Mouse (Mus musculus) kidney, embryonic 16.5 days (tissue): ENCODE measurements around the gene Med19. TPM values are rescaled to one million over a fixed set of nuclear protein-coding genes. Genes with fewer than 3 reads are reported as not detected.

Source experiments
- ATAC-seq: fragments of 200-750 bp; cut with Nextera tagmentation; 2 replicates; pipeline ENCODE4 v1.8.0; 2017; ENCODE audit warnings: moderate TSS enrichment; ENCODE audit not compliant: low FRiP score, low TSS enrichment
- H3K27ac ChIP-seq: fragments of 300-500 bp; sonication (generic); 2 replicates; pipeline ENCODE4 v1.5.1; 2014; ENCODE audit warnings: low read length
- H3K27me3 ChIP-seq: fragments of 300-500 bp; sonication (generic); 2 replicates; pipeline ENCODE4 v1.6.1; 2014; ENCODE audit warnings: low read length, control low read depth, mixed read lengths; ENCODE audit not compliant: insufficient read depth
- H3K36me3 ChIP-seq: fragments of 300-500 bp; sonication (generic); 2 replicates; pipeline ENCODE4 v1.6.1; 2014; ENCODE audit warnings: low read length, control low read depth, mixed read lengths; ENCODE audit not compliant: insufficient read depth
- H3K4me1 ChIP-seq: fragments of 300-500 bp; sonication (generic); 2 replicates; pipeline ENCODE4 v1.6.1; 2014; ENCODE audit warnings: low read length, control low read depth, mixed read lengths; ENCODE audit not compliant: insufficient read depth
- H3K4me2 ChIP-seq: fragments of 300-500 bp; sonication (generic); replicated peaks from 2 replicates; pipeline ENCODE4 v1.6.1; 2014; ENCODE audit warnings: low read depth, low read length
- H3K4me3 ChIP-seq: fragments of 300-500 bp; sonication (generic); 2 replicates; pipeline ENCODE4 v1.5.1; 2014; ENCODE audit warnings: mild to moderate bottlenecking, low read length
- H3K9ac ChIP-seq: fragments of 300-500 bp; sonication (generic); replicated peaks from 2 replicates; pipeline ENCODE4 v1.6.1; 2014; ENCODE audit warnings: low read length
- H3K9me3 ChIP-seq: fragments of 300-500 bp; sonication (generic); 2 replicates; pipeline ENCODE4 v1.6.1; 2016; ENCODE audit warnings: low read length, control low read depth
- WGBS: fragments of 180-500 bp; shearing (Covaris S2); extraction: QIAGEN DNeasy Blood & Tissue Kit; methylation state at CpG from one replicate; pipeline ENCODE4 v1.1.7; 2014; 5-methylcytosine and 5-hydroxymethylcytosine counted together
- polyA plus RNA-seq: library from polyadenylated mRNA; unstranded; fragments of >200 nt; fragmentation: Nextera tagmentation; extraction: Ambion mirVana; gene quantifications from 2 replicates; pipeline ENCODE4 v1.2.1, GENCODE M21; 2015

Med19 gene
- polyA plus RNA-seq, 1 experiment from 2014 or later: 39.2 TPM

- Histone ChIP-seq H3K27me3 (no peaks in the 10 kb centered on the region), H3K36me3 (peaks cover 36% of the 10 kb centered on the region), H3K9me3 (no peaks in the 10 kb centered on the region), H3K9ac (no peak overlapping the region), H3K4me3 (no peak overlapping the region), H3K27ac (no peak overlapping the region), H3K4me2 (no peak overlapping the region), H3K4me1 (peaks cover 8% of the 10 kb centered on the region)
- ATAC-seq: no peak
- 79% methylated on average over 6 of the region's 6 CpGs for WGBS
Measured at GRCm38 (mm10) chr2:84682605-84683183, 4.5 kb downstream of the Med19 start.

GRCm38 (mm10) chr2:84688080-84688844 lies 10.1 kb downstream of the Med19 start:
- 80% methylated on average over 2 of the region's 2 CpGs for WGBS

GRCm38 (mm10) chr2:84690050-84690449 lies 11.8 kb downstream of the Med19 start:
- Histone ChIP-seq H3K4me3 (no peak overlapping the region), H3K4me2 (no peak overlapping the region), H3K36me3 (peaks cover 75% of the 10 kb centered on the region), H3K27me3 (no peaks in the 10 kb centered on the region), H3K9ac (no peak overlapping the region), H3K9me3 (no peaks in the 10 kb centered on the region), H3K4me1 (no peaks in the 10 kb centered on the region), H3K27ac (no peak overlapping the region)
- no peak for ATAC-seq
- WGBS: 93% methylated on average over 12 of the region's 12 CpGs

More at GRCm38 (mm10) chr2:84688080-84688844, 10.1 kb downstream of the Med19 start:
- Histone ChIP-seq H3K4me3 (no peak overlapping the region), H3K4me2 (no peak overlapping the region), H3K9ac (no peak overlapping the region), H3K36me3 (peaks cover 76% of the 10 kb centered on the region), H3K9me3 (no peaks in the 10 kb centered on the region), H3K27ac (no peak overlapping the region), H3K27me3 (no peaks in the 10 kb centered on the region), H3K4me1 (no peaks in the 10 kb centered on the region)
- no peak for ATAC-seq

DNA sequence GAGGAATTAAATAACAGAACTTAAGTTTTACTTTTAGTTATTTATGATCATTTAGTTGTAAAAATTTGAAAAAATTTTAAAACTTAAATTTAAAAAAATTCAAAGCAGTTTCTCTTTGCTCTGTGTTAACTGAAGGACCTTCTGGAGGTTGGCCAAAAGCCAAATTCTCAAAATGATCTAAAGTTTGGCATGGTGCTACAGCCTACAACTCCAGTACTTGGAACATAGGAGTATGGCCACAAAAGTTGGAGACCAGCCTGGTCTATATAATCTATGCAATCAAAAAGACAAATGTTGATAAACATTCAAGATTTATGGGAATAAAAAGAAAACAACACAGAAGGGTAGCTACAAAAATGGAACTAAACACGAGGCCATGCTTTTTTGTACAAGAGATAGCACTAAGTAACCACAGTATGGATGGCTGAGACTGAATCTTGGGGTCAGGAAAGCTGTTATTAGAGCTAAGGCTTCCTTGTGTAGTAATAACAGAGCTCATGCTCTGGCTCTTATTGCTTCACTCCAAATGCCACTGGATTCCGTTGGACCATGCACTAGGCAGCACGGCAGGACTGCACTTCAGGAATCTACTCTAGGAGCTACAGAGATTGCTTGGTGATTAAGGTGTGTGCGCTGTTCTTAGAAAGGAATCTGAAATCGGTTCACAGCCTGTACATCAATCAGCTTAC lies 16.9 kb downstream of the Med19 start:
- Histone ChIP-seq H3K4me3 (no peak overlapping the region), H3K4me1 (no peaks in the 10 kb centered on the region), H3K4me2 (no peak overlapping the region), H3K36me3 (peaks cover 55% of the 10 kb centered on the region), H3K27me3 (no peaks in the 10 kb centered on the region), H3K27ac (no peak overlapping the region), H3K9ac (no peak overlapping the region), H3K9me3 (no peaks in the 10 kb centered on the region)
- ATAC-seq: no peak
- 87% methylated on average over 5 of the region's 5 CpGs for WGBS

GRCm38 (mm10) chr2:84703497-84703896 lies 25.3 kb downstream of the Med19 start:
- H3K9me3 ChIP-seq: no peaks in the 10 kb centered on the region
- H3K4me2 ChIP-seq: no peak overlapping the region
- peaks cover 25% of the 10 kb centered on the region for H3K36me3 ChIP-seq
- peaks cover 16% of the 10 kb centered on the region for H3K4me1 ChIP-seq
- WGBS: 94% methylated on average over 1 of the region's 1 CpGs
- ATAC-seq: no peak
- no peak overlapping the region for H3K27ac ChIP-seq
- H3K4me3 ChIP-seq: no peak overlapping the region
- H3K27me3 ChIP-seq: no peaks in the 10 kb centered on the region
- H3K9ac ChIP-seq: no peak overlapping the region

GRCm38 (mm10) chr2:84704329-84704728 lies 26.1 kb downstream of the Med19 start:
- H3K36me3 ChIP-seq: peaks cover 22% of the 10 kb centered on the region; the same call in 1 of the 2 replicates
- no peak overlapping the region for H3K4me3 ChIP-seq
- no peaks in the 10 kb centered on the region for H3K27me3 ChIP-seq
- H3K4me2 ChIP-seq: no peak overlapping the region
- ATAC-seq: 0 out of 2 replicates have a peak, but pooled peaks have one; percentile 69
- H3K4me1 ChIP-seq: peaks cover 18% of the 10 kb centered on the region
- H3K9ac ChIP-seq: no peak overlapping the region
- WGBS: 51% methylated on average over 5 of the region's 5 CpGs
- no peaks in the 10 kb centered on the region for H3K9me3 ChIP-seq
- peak overlapping the region; percentile 40; the same call in 1 of the 2 replicates for H3K27ac ChIP-seq

GRCm38 (mm10) chr2:84705295-84705694 lies 27.1 kb downstream of the Med19 start:
- H3K27me3 ChIP-seq: no peaks in the 10 kb centered on the region
- H3K9me3 ChIP-seq: no peaks in the 10 kb centered on the region
- H3K9ac ChIP-seq: no peak overlapping the region
- H3K4me2 ChIP-seq: no peak overlapping the region
- peaks cover 26% of the 10 kb centered on the region; the same call in 1 of the 2 replicates for H3K36me3 ChIP-seq
- WGBS: 82% methylated on average over 1 of the region's 1 CpGs
- no peak for ATAC-seq
- H3K27ac ChIP-seq: no peak overlapping the region
- H3K4me1 ChIP-seq: peaks cover 18% of the 10 kb centered on the region
- no peak overlapping the region for H3K4me3 ChIP-seq

DNA sequence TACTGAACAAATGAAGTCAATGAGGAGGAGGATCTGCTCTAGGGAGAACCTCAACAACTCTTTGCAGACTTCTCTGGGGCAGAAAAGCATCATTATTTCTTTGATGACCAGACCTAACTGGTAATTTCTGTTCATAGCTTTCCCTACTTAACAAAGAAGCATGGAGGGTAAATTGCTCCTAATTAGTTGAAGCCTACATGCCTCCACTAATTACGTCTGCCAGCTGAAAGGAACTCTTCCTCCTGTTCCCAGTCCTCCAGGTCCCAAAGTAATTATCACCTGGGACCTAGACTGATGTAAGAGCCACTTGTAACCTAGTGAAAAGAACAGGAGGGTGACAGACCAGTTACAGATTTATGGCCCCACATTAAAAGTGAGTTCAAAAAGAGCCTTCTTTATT lies 29.3 kb downstream of the Med19 start:
- H3K27ac ChIP-seq: no peak overlapping the region
- H3K4me2 ChIP-seq: no peak overlapping the region
- H3K9me3 ChIP-seq: no peaks in the 10 kb centered on the region
- no peak overlapping the region for H3K4me3 ChIP-seq
- peaks cover 24% of the 10 kb centered on the region; the same call in 1 of the 2 replicates for H3K36me3 ChIP-seq
- no peak for ATAC-seq
- H3K27me3 ChIP-seq: no peaks in the 10 kb centered on the region
- WGBS: 59% methylated on average over 1 of the region's 1 CpGs
- peaks cover 18% of the 10 kb centered on the region for H3K4me1 ChIP-seq
- no peak overlapping the region for H3K9ac ChIP-seq

DNA sequence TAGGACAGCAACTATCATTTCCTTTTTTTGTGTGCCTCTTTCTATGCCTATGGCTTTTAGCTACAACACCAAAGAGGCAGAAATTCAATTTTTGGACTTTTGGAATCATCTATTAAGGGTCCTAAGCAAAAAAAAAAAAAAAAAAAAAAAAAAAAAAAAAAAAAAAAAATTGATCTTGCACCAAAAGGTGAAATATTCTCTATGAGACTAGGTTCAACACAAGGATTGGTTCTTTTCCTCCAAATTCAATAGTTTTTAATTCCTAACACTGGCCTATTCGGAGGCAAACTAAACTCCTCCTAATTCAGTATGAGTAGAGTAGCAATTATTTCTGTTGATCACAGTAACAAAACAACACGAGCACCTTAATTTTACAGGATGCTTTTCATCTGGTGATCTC lies 33.7 kb downstream of the Med19 start:
- 81% methylated on average over 2 of the region's 2 CpGs for WGBS
- no peak for ATAC-seq
- H3K9me3 ChIP-seq: no peaks in the 10 kb centered on the region
- no peak overlapping the region for H3K9ac ChIP-seq
- H3K4me1 ChIP-seq: peaks cover 22% of the 10 kb centered on the region
- no peak overlapping the region for H3K27ac ChIP-seq
- H3K27me3 ChIP-seq: no peaks in the 10 kb centered on the region
- H3K4me3 ChIP-seq: no peak overlapping the region
- peaks cover 18% of the 10 kb centered on the region; the same call in 1 of the 2 replicates for H3K36me3 ChIP-seq
- H3K4me2 ChIP-seq: no peak overlapping the region
